In the genomic region with DNA sequence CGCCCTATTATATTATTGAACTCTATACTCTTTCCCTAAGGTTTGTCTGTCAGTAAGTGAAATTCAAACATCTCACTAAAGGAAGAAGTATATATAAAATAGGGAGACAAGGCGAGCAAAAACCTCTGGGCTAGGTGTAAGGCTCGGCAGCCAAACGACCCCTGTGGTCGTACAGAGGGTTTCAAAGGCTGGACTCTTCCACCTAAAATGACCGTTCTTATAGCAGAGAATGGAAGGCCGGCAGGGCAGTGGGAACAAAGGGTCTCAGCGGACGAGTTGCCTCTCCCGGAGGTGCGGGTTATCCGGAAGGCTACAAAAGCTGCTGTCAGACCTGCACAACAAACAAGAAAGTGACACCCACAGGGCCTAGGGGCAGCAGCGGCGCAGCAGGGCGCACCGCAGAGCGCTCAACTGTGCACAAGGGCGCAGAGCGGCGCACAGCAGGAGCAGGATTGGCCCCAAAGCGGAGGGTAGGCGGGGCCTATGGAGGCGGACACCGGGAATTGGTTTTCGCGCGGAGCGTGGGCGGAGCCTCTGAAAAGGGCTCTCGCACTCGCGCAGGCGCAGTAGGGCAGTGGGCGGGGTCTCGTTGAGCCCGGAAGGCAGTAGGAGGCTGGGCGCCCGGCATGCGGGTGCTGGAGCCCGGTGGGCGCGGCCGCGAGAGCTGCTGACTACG, we compare ENCODE assay signal across 7 mouse cellular contexts. TPM values are rescaled to one million over a fixed set of nuclear protein-coding genes. Genes with fewer than 3 reads are reported as not detected.
DNase-seq lines count a peak whose midpoint lies in the region; ATAC-seq lines count a peak whose summit lies in the region.

A gene (plus strand): TSS at position 574 of the 676 bp plus-strand sequence.

- H3K4me2 ChIP-seq in embryonic facial prominence, embryonic 11.5 days (ENCODE audit: low read depth, low read length): peak within 1 kb of the TSS; percentile 82
- peak within 1 kb of the TSS; percentile 73 for H3K4me2 ChIP-seq in midbrain, embryonic 13.5 days (replicated peaks)

- peak; percentile 97 for ATAC-seq in embryonic facial prominence, embryonic 11.5 days (replicated peaks; ENCODE audit: insufficient number of reproducible peaks, low FRiP score, low TSS enrichment, low read depth)
- ATAC-seq in granulocyte monocyte progenitor cell, adult 5-6 weeks (replicated peaks; ENCODE audit: poor library complexity, severe bottlenecking): peak; percentile 96
- ATAC-seq in midbrain, embryonic 13.5 days: peak; percentile 98

- no peaks in the 10 kb centered on the region for H3K27me3 ChIP-seq in embryonic facial prominence, embryonic 11.5 days (ENCODE audit: control insufficient read depth, insufficient read depth, low read length)
- peaks cover 18% of the 10 kb centered on the region for H3K27me3 ChIP-seq in limb, embryonic 10.5 days (ENCODE audit: low read depth, poor library complexity, severe bottlenecking)
- peaks cover 19% of the 10 kb centered on the region for H3K27me3 ChIP-seq in midbrain, embryonic 13.5 days

- 2% methylated on average over 44 of the region's 45 CpGs for WGBS in embryonic facial prominence, embryonic 11.5 days
- WGBS in limb, embryonic 10.5 days: 2% methylated on average over 45 of the region's 45 CpGs
- WGBS in midbrain, embryonic 13.5 days: 1% methylated on average over 45 of the region's 45 CpGs

- H3K27ac ChIP-seq in embryonic facial prominence, embryonic 11.5 days (replicated peaks; ENCODE audit: low read depth, low read length): 0 out of 2 replicates have a peak within 1 kb of the TSS, but pooled peaks have one; percentile 29
- H3K27ac ChIP-seq in limb, embryonic 10.5 days: peak within 1 kb of the TSS; percentile 88
- H3K27ac ChIP-seq in midbrain, embryonic 13.5 days: peak within 1 kb of the TSS; percentile 80

- H3K4me3 ChIP-seq in embryonic facial prominence, embryonic 11.5 days (ENCODE audit: low read depth, low read length): peak within 1 kb of the TSS; percentile 72
- peak within 1 kb of the TSS; percentile 88 for H3K4me3 ChIP-seq in limb, embryonic 10.5 days
- peak within 1 kb of the TSS; percentile 81 for H3K4me3 ChIP-seq in midbrain, embryonic 13.5 days (replicated peaks)

- H3K36me3 ChIP-seq in embryonic facial prominence, embryonic 11.5 days (replicated peaks; ENCODE audit: control insufficient read depth, insufficient read depth, low read depth, low read length): no peaks in the 10 kb centered on the region
- no peaks in the 10 kb centered on the region for H3K36me3 ChIP-seq in limb, embryonic 10.5 days
- no peaks in the 10 kb centered on the region for H3K36me3 ChIP-seq in midbrain, embryonic 13.5 days

- H3K9me3 ChIP-seq in embryonic facial prominence, embryonic 11.5 days (replicated peaks; ENCODE audit: control insufficient read depth, low read length): no peaks in the 10 kb centered on the region
- H3K9me3 ChIP-seq in limb, embryonic 10.5 days (replicated peaks): no peaks in the 10 kb centered on the region
- no peaks in the 10 kb centered on the region for H3K9me3 ChIP-seq in midbrain, embryonic 13.5 days

- H3K9ac ChIP-seq in embryonic facial prominence, embryonic 11.5 days (replicated peaks; ENCODE audit: low read length): peak within 1 kb of the TSS; percentile 74
- peak within 1 kb of the TSS; percentile 84 for H3K9ac ChIP-seq in midbrain, embryonic 13.5 days (replicated peaks)

- no peaks in the 10 kb centered on the region for H3K4me1 ChIP-seq in embryonic facial prominence, embryonic 11.5 days (ENCODE audit: control insufficient read depth, insufficient read depth, low read length)
- peaks cover 17% of the 10 kb centered on the region; the same call in 1 of the 2 replicates for H3K4me1 ChIP-seq in limb, embryonic 10.5 days
- H3K4me1 ChIP-seq in midbrain, embryonic 13.5 days (replicated peaks): peaks cover 15% of the 10 kb centered on the region

- peak; percentile 100 for DNase-seq in adrenal gland, postnatal 14 days
- peak; percentile 100 for DNase-seq in embryonic facial prominence, embryonic 11.5 days (ENCODE audit: low spot score)
- DNase-seq in kidney, adult 11 months: peak; percentile 98
- peak; percentile 100 for DNase-seq in limb, embryonic 10.5 days (ENCODE audit: low spot score)
- DNase-seq in spleen, adult 12 weeks (ENCODE audit: low spot score): peak; percentile 99

RNA-seq across cellular contexts. Expression of the gene that starts here (rescaled TPM):
- 27.8 and 31.9 TPM in 2 replicates for total RNA-seq in adrenal gland, postnatal 14 days (2021)
- 68.7 and 69.7 TPM in 2 replicates for polyA plus RNA-seq in embryonic facial prominence, embryonic 11.5 days (2014; fragmentation: Nextera tagmentation; extraction: Ambion mirVana)
- total RNA-seq in granulocyte monocyte progenitor cell, adult 5-6 weeks (2014; fragmentation: Nextera tagmentation): 22.2 and 45.9 TPM in 2 replicates
- 98.8 TPM in 2 replicates for total RNA-seq in granulocyte monocyte progenitor cell, adult 5-6 weeks (2017)
- polyA plus RNA-seq in limb, embryonic 10.5 days (2016; fragmentation: Nextera tagmentation; extraction: Ambion mirVana): 54.4 and 57.3 TPM in 2 replicates
- 105 and 107 TPM in 2 replicates for polyA plus RNA-seq in midbrain, embryonic 13.5 days (2015; fragmentation: Nextera tagmentation; extraction: Ambion mirVana)

Comparison
In these comparisons a context has a peak if more than half of its experiments do, and no peak if none do; other contexts are left out.
1. Peak in every context shown above with its lines: DNase-seq, ATAC-seq, H3K4me3 ChIP-seq and H3K27ac ChIP-seq.
2. H3K27ac ChIP-seq: peak in every context shown above with its lines; median percentile 88 in limb, embryonic 10.5 days; 80 in midbrain, embryonic 13.5 days; 29 in embryonic facial prominence, embryonic 11.5 days.